In genomic region chr6:15610208-15610607, GRCm38 (mm10) we compare ENCODE assay signal across 18 mouse cellular contexts.
DNase-seq lines count a peak whose midpoint lies in the region; ATAC-seq and TF ChIP-seq lines count a peak whose summit lies in the region.
"Had no signal": no experiment of that assay in that cellular context is flagged by ENCODE, and none has a peak within 500 bp of the region (broad histone marks: within the 10 kb centered on the region; RNA-seq: fewer than 3 reads in every experiment).

No protein-coding gene starts in this region.

- no peaks in the 10 kb centered on the region for H3K36me3 ChIP-seq in hindbrain, embryonic 13.5 days
- H3K36me3 ChIP-seq in hindbrain, embryonic 10.5 days = no peaks in the 10 kb centered on the region
- H3K36me3 ChIP-seq in midbrain, embryonic 15.5 days (replicated peaks) = no peaks in the 10 kb centered on the region
- no peaks in the 10 kb centered on the region for H3K36me3 ChIP-seq in midbrain, embryonic 14.5 days (ENCODE audit: control insufficient read depth, insufficient read depth, low read length)
- H3K36me3 ChIP-seq in neural tube, embryonic 15.5 days = no peaks in the 10 kb centered on the region
- H3K36me3 ChIP-seq: embryonic facial prominence, embryonic 12.5 days; heart, embryonic 15.5 days; hindbrain, embryonic 15.5 days had no signal

- H3K27me3 ChIP-seq in hindbrain, embryonic 13.5 days = no peaks in the 10 kb centered on the region
- H3K27me3 ChIP-seq in hindbrain, embryonic 10.5 days (ENCODE audit: insufficient read depth, poor library complexity, severe bottlenecking) = no peaks in the 10 kb centered on the region
- H3K27me3 ChIP-seq in midbrain, embryonic 15.5 days (replicated peaks) = no peaks in the 10 kb centered on the region
- no peaks in the 10 kb centered on the region for H3K27me3 ChIP-seq in midbrain, embryonic 14.5 days (ENCODE audit: control insufficient read depth, insufficient read depth, low read length)
- no peaks in the 10 kb centered on the region for H3K27me3 ChIP-seq in neural tube, embryonic 15.5 days (replicated peaks)
- H3K27me3 ChIP-seq: embryonic facial prominence, embryonic 12.5 days; heart, embryonic 15.5 days; hindbrain, embryonic 15.5 days had no signal

- H3K4me1 ChIP-seq in hindbrain, embryonic 13.5 days (replicated peaks) = no peaks in the 10 kb centered on the region
- H3K4me1 ChIP-seq in hindbrain, embryonic 10.5 days (replicated peaks) = no peaks in the 10 kb centered on the region
- no peaks in the 10 kb centered on the region for H3K4me1 ChIP-seq in midbrain, embryonic 15.5 days
- H3K4me1 ChIP-seq in midbrain, embryonic 14.5 days (ENCODE audit: control insufficient read depth, insufficient read depth, low read length) = no peaks in the 10 kb centered on the region
- no peaks in the 10 kb centered on the region for H3K4me1 ChIP-seq in neural tube, embryonic 15.5 days
- H3K4me1 ChIP-seq: embryonic facial prominence, embryonic 12.5 days; heart, embryonic 15.5 days; hindbrain, embryonic 15.5 days had no signal

- 0 out of 2 replicates have a peak, but pooled peaks have one; percentile 32 for ATAC-seq in hindbrain, embryonic 13.5 days (ENCODE audit: low FRiP score)
- peak; percentile 45; the same call in 1 of the 2 replicates for ATAC-seq in midbrain, embryonic 15.5 days (replicated peaks)
- no peak for ATAC-seq in midbrain, embryonic 14.5 days (ENCODE audit: low FRiP score, low TSS enrichment)
- ATAC-seq in neural tube, embryonic 15.5 days (ENCODE audit: low FRiP score) = peak; percentile 55; the same call in 1 of the 2 replicates
- ATAC-seq: forebrain, postnatal 0 days had no signal

- no peak overlapping the region for H3K9ac ChIP-seq in hindbrain, embryonic 13.5 days
- H3K9ac ChIP-seq in midbrain, embryonic 15.5 days = no peak overlapping the region
- no peak overlapping the region for H3K9ac ChIP-seq in midbrain, embryonic 14.5 days (replicated peaks; ENCODE audit: low read length)
- no peak overlapping the region for H3K9ac ChIP-seq in neural tube, embryonic 15.5 days (replicated peaks)
- H3K9ac ChIP-seq: embryonic facial prominence, embryonic 12.5 days; forebrain, postnatal 0 days; heart, embryonic 15.5 days; hindbrain, embryonic 15.5 days had no signal

- no peak for TF ChIP-seq POLR2A in brain, embryonic 14.5 days (IDR thresholded peaks at IDR 0.05; ENCODE audit: borderline replicate concordance, extremely low read depth, insufficient read depth, insufficient read length, poor library complexity, severe bottlenecking)

- H3K4me3 ChIP-seq in hindbrain, embryonic 13.5 days = no peak overlapping the region
- no peak overlapping the region for H3K4me3 ChIP-seq in hindbrain, embryonic 10.5 days
- H3K4me3 ChIP-seq in midbrain, embryonic 15.5 days = no peak overlapping the region
- H3K4me3 ChIP-seq in midbrain, embryonic 14.5 days (replicated peaks; ENCODE audit: low read depth, low read length) = no peak overlapping the region
- H3K4me3 ChIP-seq in neural tube, embryonic 15.5 days (replicated peaks) = no peak overlapping the region
- H3K4me3 ChIP-seq: embryonic facial prominence, embryonic 12.5 days; heart, adult 2 months; heart, embryonic 15.5 days; hindbrain, embryonic 15.5 days had no signal

- no peaks in the 10 kb centered on the region for H3K9me3 ChIP-seq in hindbrain, embryonic 13.5 days
- H3K9me3 ChIP-seq in hindbrain, embryonic 10.5 days = no peaks in the 10 kb centered on the region
- H3K9me3 ChIP-seq in midbrain, embryonic 15.5 days = no peaks in the 10 kb centered on the region
- H3K9me3 ChIP-seq in midbrain, embryonic 14.5 days (ENCODE audit: control insufficient read depth, low read length) = no peaks in the 10 kb centered on the region
- no peaks in the 10 kb centered on the region for H3K9me3 ChIP-seq in neural tube, embryonic 15.5 days (replicated peaks)
- H3K9me3 ChIP-seq: embryonic facial prominence, embryonic 12.5 days; heart, embryonic 15.5 days; hindbrain, embryonic 15.5 days had no signal

- DNase-seq in hindbrain, embryonic 10.5 days (ENCODE audit: low spot score) = no peak
- DNase-seq in midbrain, embryonic 14.5 days = no peak
- DNase-seq in brain, embryonic 14.5 days (ENCODE audit: low read depth) = peak; percentile 37
- DNase-seq in heart, postnatal 14 days = no peak
- DNase-seq: adrenal gland, postnatal 10 days; cerebellum, adult 11-12 months; cerebellum, adult 9-10 months; cerebellum, postnatal 25 days; forebrain, postnatal 0 days; gastrocnemius, postnatal 14 days; heart, adult 2 months had no signal

- no peak overlapping the region for H3K27ac ChIP-seq in hindbrain, embryonic 13.5 days
- H3K27ac ChIP-seq in hindbrain, embryonic 10.5 days = no peak overlapping the region
- no peak overlapping the region for H3K27ac ChIP-seq in midbrain, embryonic 15.5 days
- no peak overlapping the region for H3K27ac ChIP-seq in midbrain, embryonic 14.5 days (replicated peaks; ENCODE audit: low read depth, low read length)
- H3K27ac ChIP-seq in neural tube, embryonic 15.5 days (replicated peaks) = no peak overlapping the region
- H3K27ac ChIP-seq: embryonic facial prominence, embryonic 12.5 days; heart, adult 2 months; heart, embryonic 15.5 days; hindbrain, embryonic 15.5 days had no signal

- no peak overlapping the region for H3K4me2 ChIP-seq in hindbrain, embryonic 13.5 days
- H3K4me2 ChIP-seq in midbrain, embryonic 15.5 days = no peak overlapping the region
- H3K4me2 ChIP-seq in midbrain, embryonic 14.5 days (ENCODE audit: low read length) = no peak overlapping the region
- H3K4me2 ChIP-seq in neural tube, embryonic 15.5 days = no peak overlapping the region
- H3K4me2 ChIP-seq: embryonic facial prominence, embryonic 12.5 days; heart, embryonic 11.5 days; heart, embryonic 15.5 days; hindbrain, embryonic 15.5 days had no signal

- no peak for TF ChIP-seq CTCF in brain, embryonic 14.5 days (IDR thresholded peaks at IDR 0.05; ENCODE audit: borderline replicate concordance, extremely low read depth, insufficient read depth, insufficient read length)

- intact Hi-C loops in heart, postnatal 14 days (cut with DNase I) = no loop called here
